Mouse (Mus musculus) C2C12 (cell line): ENCODE measurements at regions not wholly inside any gene's neighbourhood (a gene's known extent, or its start where the extent isn't known, plus 50 kb on each side); places are given as distances from the start of the nearest gene placed in this dataset.

ENCODE experiments used
- CEBPB ChIP-seq: IDR thresholded peaks from one replicate; pipeline ENCODE4 v1.6.1; 2011; ENCODE audit warnings: low read depth, mild to moderate bottlenecking, control low read depth, moderate library complexity
- CTCF ChIP-seq: IDR thresholded peaks from one replicate; pipeline ENCODE4 v1.5.1; 2011; ENCODE audit not compliant: control insufficient read depth, insufficient read depth, insufficient read length
- USF1 ChIP-seq: IDR thresholded peaks from one replicate; pipeline ENCODE4 v1.6.1; 2011; ENCODE audit warnings: low read depth, mild to moderate bottlenecking, control low read depth, moderate library complexity

DNA sequence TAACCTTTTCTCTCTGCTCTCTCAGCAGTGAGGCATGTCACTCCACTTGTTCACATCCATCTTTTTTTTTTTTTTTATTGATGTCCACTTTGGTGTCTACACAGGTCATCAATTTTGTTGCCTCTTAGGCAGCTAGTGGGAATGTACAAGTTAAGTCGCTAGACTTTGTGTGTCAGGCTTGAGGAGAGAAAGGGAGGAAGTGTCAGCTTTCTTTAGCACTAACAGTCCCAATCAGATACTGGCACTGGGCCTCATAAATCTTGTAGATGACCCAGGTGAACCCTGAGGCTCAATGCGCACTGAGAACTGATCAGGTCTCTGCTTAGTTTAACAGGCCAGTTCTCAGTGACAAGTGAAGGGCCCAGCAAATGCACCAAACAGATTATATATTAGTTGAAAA is 671.7 kb upstream of the Nr2f1 start:
- TF ChIP-seq CEBPB (no peak), CTCF (no peak), USF1 (no peak)
